Mouse (Mus musculus): Measurements from ENCODE around the gene E2f3. TPM values are rescaled to one million over a fixed set of nuclear protein-coding genes. Genes with fewer than 3 reads are reported as not detected.

The E2f3 gene
- total and polyA plus RNA-seq, 2 experiments from 2014 or later = 3.8 to 6.8 TPM

GRCm38 (mm10) chr13:29956821-29957421 is 28.9 kb downstream of the E2f3 start:
- Histone ChIP-seq H3K4me1 (ENCODE audit: control insufficient read depth, insufficient read depth) (no peaks in the 10 kb centered on the region; the same call in 1 of the 2 replicates), H3K36me3 (replicated peaks; ENCODE audit: control insufficient read depth, insufficient read depth, low read length) (no peaks in the 10 kb centered on the region), H3K27ac (ENCODE audit: low read depth) (no peak overlapping the region), H3K4me2 (ENCODE audit: low read depth, low read length) (no peak overlapping the region), H3K4me3 (ENCODE audit: low read depth, low read length) (no peak overlapping the region), H3K9me3 (replicated peaks; ENCODE audit: control insufficient read depth, low read length) (no peaks in the 10 kb centered on the region), H3K9ac (replicated peaks; ENCODE audit: low read depth, low read length) (no peak overlapping the region), H3K27me3 (ENCODE audit: control insufficient read depth, insufficient read depth, low read length) (no peaks in the 10 kb centered on the region)
- no peak for DNase-seq (ENCODE audit: low spot score)
- WGBS = 85% methylated on average over 12 of the region's 12 CpGs
- TF ChIP-seq CTCF (IDR thresholded peaks at IDR 0.05; ENCODE audit: low read depth) = no peak
- TF ChIP-seq EP300 (IDR thresholded peaks at IDR 0.05; ENCODE audit: low read depth) = no peak
- no peak for ATAC-seq (ENCODE audit: insufficient read depth, low read depth)

GRCm38 (mm10) chr13:29955296-29955695 is 30.6 kb downstream of the E2f3 start:
- 55% methylated on average over 8 of the region's 11 CpGs for WGBS

GRCm38 (mm10) chr13:29954741-29955140 is 31.1 kb downstream of the E2f3 start:
- H3K4me2 ChIP-seq (ENCODE audit: low read depth, low read length) = no peak overlapping the region
- WGBS = 87% methylated on average over 10 of the region's 10 CpGs
- no peaks in the 10 kb centered on the region; the same call in 1 of the 2 replicates for H3K4me1 ChIP-seq (ENCODE audit: control insufficient read depth, insufficient read depth)
- no peak overlapping the region for H3K9ac ChIP-seq (replicated peaks; ENCODE audit: low read depth, low read length)
- H3K36me3 ChIP-seq (replicated peaks; ENCODE audit: control insufficient read depth, insufficient read depth, low read length) = no peaks in the 10 kb centered on the region
- no peak overlapping the region for H3K27ac ChIP-seq (ENCODE audit: low read depth)
- no peak for DNase-seq (ENCODE audit: low spot score)
- no peak for ATAC-seq (ENCODE audit: insufficient read depth, low read depth)
- H3K27me3 ChIP-seq (ENCODE audit: control insufficient read depth, insufficient read depth, low read length) = no peaks in the 10 kb centered on the region
- H3K9me3 ChIP-seq (replicated peaks; ENCODE audit: control insufficient read depth, low read length) = no peaks in the 10 kb centered on the region
- no peak for TF ChIP-seq EP300 (IDR thresholded peaks at IDR 0.05; ENCODE audit: low read depth)
- TF ChIP-seq CTCF (IDR thresholded peaks at IDR 0.05; ENCODE audit: low read depth) = no peak
- H3K4me3 ChIP-seq (ENCODE audit: low read depth, low read length) = no peak overlapping the region

More at GRCm38 (mm10) chr13:29955296-29955695, 30.6 kb downstream of the E2f3 start:
- DNase-seq (ENCODE audit: low spot score) (no peak), ATAC-seq (ENCODE audit: insufficient read depth, low read depth) (no peak)
- no peak overlapping the region for H3K4me2 ChIP-seq (ENCODE audit: low read depth, low read length)
- no peak for TF ChIP-seq EP300 (IDR thresholded peaks at IDR 0.05; ENCODE audit: low read depth)
- TF ChIP-seq CTCF (IDR thresholded peaks at IDR 0.05; ENCODE audit: low read depth) = no peak
- H3K9me3 ChIP-seq (replicated peaks; ENCODE audit: control insufficient read depth, low read length) = no peaks in the 10 kb centered on the region
- no peaks in the 10 kb centered on the region; the same call in 1 of the 2 replicates for H3K4me1 ChIP-seq (ENCODE audit: control insufficient read depth, insufficient read depth)
- no peaks in the 10 kb centered on the region for H3K27me3 ChIP-seq (ENCODE audit: control insufficient read depth, insufficient read depth, low read length)
- H3K27ac ChIP-seq (ENCODE audit: low read depth) = no peak overlapping the region
- no peaks in the 10 kb centered on the region for H3K36me3 ChIP-seq (replicated peaks; ENCODE audit: control insufficient read depth, insufficient read depth, low read length)
- H3K9ac ChIP-seq (replicated peaks; ENCODE audit: low read depth, low read length) = no peak overlapping the region
- H3K4me3 ChIP-seq (ENCODE audit: low read depth, low read length) = no peak overlapping the region

GRCm38 (mm10) chr13:29953417-29954045 is 32.3 kb downstream of the E2f3 start:
- WGBS = 84% methylated on average over 4 of the region's 4 CpGs
- H3K9me3 ChIP-seq (replicated peaks; ENCODE audit: control insufficient read depth, low read length) = no peaks in the 10 kb centered on the region
- no peak overlapping the region for H3K9ac ChIP-seq (replicated peaks; ENCODE audit: low read depth, low read length)
- H3K27ac ChIP-seq (ENCODE audit: low read depth) = no peak overlapping the region
- H3K36me3 ChIP-seq (replicated peaks; ENCODE audit: control insufficient read depth, insufficient read depth, low read length) = no peaks in the 10 kb centered on the region
- no peak overlapping the region for H3K4me3 ChIP-seq (ENCODE audit: low read depth, low read length)
- H3K27me3 ChIP-seq (ENCODE audit: control insufficient read depth, insufficient read depth, low read length) = no peaks in the 10 kb centered on the region
- no peak for TF ChIP-seq EP300 (IDR thresholded peaks at IDR 0.05; ENCODE audit: low read depth)
- no peak for ATAC-seq (ENCODE audit: insufficient read depth, low read depth)
- no peak for DNase-seq (ENCODE audit: low spot score)
- H3K4me1 ChIP-seq (ENCODE audit: control insufficient read depth, insufficient read depth) = no peaks in the 10 kb centered on the region; the same call in 1 of the 2 replicates
- H3K4me2 ChIP-seq (ENCODE audit: low read depth, low read length) = no peak overlapping the region

GRCm38 (mm10) chr13:29946045-29946444 is 39.8 kb downstream of the E2f3 start:
- Histone ChIP-seq H3K4me1 (ENCODE audit: control insufficient read depth, insufficient read depth) (no peaks in the 10 kb centered on the region), H3K9me3 (replicated peaks; ENCODE audit: control insufficient read depth, low read length) (no peaks in the 10 kb centered on the region), H3K4me3 (ENCODE audit: low read depth, low read length) (no peak overlapping the region), H3K9ac (replicated peaks; ENCODE audit: low read depth, low read length) (no peak overlapping the region), H3K4me2 (ENCODE audit: low read depth, low read length) (no peak overlapping the region), H3K27ac (ENCODE audit: low read depth) (no peak overlapping the region), H3K36me3 (replicated peaks; ENCODE audit: control insufficient read depth, insufficient read depth, low read length) (no peaks in the 10 kb centered on the region), H3K27me3 (ENCODE audit: control insufficient read depth, insufficient read depth, low read length) (no peaks in the 10 kb centered on the region)
- 89% methylated on average over 8 of the region's 8 CpGs for WGBS
- DNase-seq (ENCODE audit: low spot score) = no peak
- TF ChIP-seq EP300 (IDR thresholded peaks at IDR 0.05; ENCODE audit: low read depth) (no peak), CTCF (IDR thresholded peaks at IDR 0.05; ENCODE audit: low read depth) (no peak)
- ATAC-seq (ENCODE audit: insufficient read depth, low read depth) = no peak
